Mouse (Mus musculus) limb, embryonic 11.5 days (tissue): ENCODE measurements around the gene Aldoart1. TPM values are rescaled to one million over a fixed set of nuclear protein-coding genes. Genes with fewer than 3 reads are reported as not detected.

Experiments used
- ATAC-seq: fragments of 200-750 bp; cut with Nextera tagmentation; 2 replicates; pipeline ENCODE4 v1.8.0; 2017; ENCODE audit warnings: low read depth; ENCODE audit not compliant: insufficient number of reproducible peaks, low FRiP score, low TSS enrichment
- DNase-seq: peaks from one replicate; pipeline ENCODE4 v3.0.0-alpha.2; 2015; ENCODE audit warnings: low spot score
- H3K27ac ChIP-seq: fragments of 300-500 bp; sonication (generic); replicated peaks from 2 replicates; pipeline ENCODE4 v1.5.1; 2014; ENCODE audit warnings: low read depth, mild to moderate bottlenecking, low read length
- H3K27me3 ChIP-seq: fragments of 300-500 bp; sonication (generic); 2 replicates; pipeline ENCODE4 v1.6.1; 2014; ENCODE audit warnings: mild to moderate bottlenecking, low read length, mixed read lengths; ENCODE audit not compliant: control insufficient read depth, insufficient read depth
- H3K36me3 ChIP-seq: fragments of 300-500 bp; sonication (generic); 2 replicates; pipeline ENCODE4 v1.6.1; 2014; ENCODE audit warnings: mild to moderate bottlenecking, low read length, moderate library complexity, mixed read lengths; ENCODE audit not compliant: control insufficient read depth, insufficient read depth
- H3K4me1 ChIP-seq: fragments of 300-500 bp; sonication (generic); 2 replicates; pipeline ENCODE4 v1.6.1; 2014; ENCODE audit warnings: low read length, mixed read lengths; ENCODE audit not compliant: control insufficient read depth, insufficient read depth
- H3K4me2 ChIP-seq: fragments of 300-500 bp; sonication (generic); 2 replicates; pipeline ENCODE4 v1.6.1; 2014; ENCODE audit warnings: low read depth, mild to moderate bottlenecking, moderate library complexity; ENCODE audit not compliant: severe bottlenecking
- H3K4me3 ChIP-seq: fragments of 300-500 bp; sonication (generic); 2 replicates; pipeline ENCODE4 v1.5.1; 2014; ENCODE audit warnings: low read depth, low read length
- H3K9ac ChIP-seq: fragments of 300-500 bp; sonication (generic); 2 replicates; pipeline ENCODE4 v1.6.1; 2014; ENCODE audit warnings: mild to moderate bottlenecking, low read length
- H3K9me3 ChIP-seq: fragments of 300-500 bp; sonication (generic); 2 replicates; pipeline ENCODE4 v1.6.1; 2016; ENCODE audit warnings: low read length; ENCODE audit not compliant: control insufficient read depth
- WGBS: fragments of 180-500 bp; shearing (Covaris S2); extraction: QIAGEN DNeasy Blood & Tissue Kit; methylation state at CpG from one replicate; pipeline ENCODE4 v1.1.7; 2014; 5-methylcytosine and 5-hydroxymethylcytosine counted together
- polyA plus RNA-seq: library from polyadenylated mRNA; unstranded; fragments of >200 nt; fragmentation: Nextera tagmentation; extraction: Ambion mirVana; gene quantifications from 2 replicates; pipeline ENCODE4 v1.2.1, GENCODE M21; 2014

The Aldoart1 gene
- not detected in 2 replicates for polyA plus RNA-seq

GRCm38 (mm10) chr4:72852534-72852933 lies at the start of gene Aldoart1:
Gene Aldoart1, minus strand, starts transcription at chr4:72852634.
- WGBS: 90% methylated on average over 9 of the region's 9 CpGs
- no peak within 1 kb of the TSS for H3K27ac ChIP-seq
- H3K4me3 ChIP-seq: no peak within 1 kb of the TSS
- H3K27me3 ChIP-seq: no peaks in the 10 kb centered on the region
- H3K4me2 ChIP-seq: no peak within 1 kb of the TSS
- DNase-seq (no peak), ATAC-seq (no peak)
- no peaks in the 10 kb centered on the region for H3K36me3 ChIP-seq
- no peak within 1 kb of the TSS for H3K9ac ChIP-seq
- H3K4me1 ChIP-seq: no peaks in the 10 kb centered on the region
- no peaks in the 10 kb centered on the region for H3K9me3 ChIP-seq

- ATAC-seq: no peak
- WGBS: 69% methylated on average over 1 of the region's 1 CpGs
- no peak for DNase-seq
Measured at GRCm38 (mm10) chr4:72901566-72901965, 49.1 kb upstream of the Aldoart1 start.

GRCm38 (mm10) chr4:72865371-72866075 lies 13.1 kb upstream of the Aldoart1 start:
- no peak overlapping the region for H3K9ac ChIP-seq
- no peak overlapping the region for H3K27ac ChIP-seq
- no peak overlapping the region for H3K4me3 ChIP-seq
- no peaks in the 10 kb centered on the region for H3K27me3 ChIP-seq
- ATAC-seq (no peak), DNase-seq (no peak)
- H3K9me3 ChIP-seq: no peaks in the 10 kb centered on the region
- no peak overlapping the region for H3K4me2 ChIP-seq
- no peaks in the 10 kb centered on the region for H3K4me1 ChIP-seq
- no peaks in the 10 kb centered on the region for H3K36me3 ChIP-seq
- 76% methylated on average over 2 of the region's 2 CpGs for WGBS

More at GRCm38 (mm10) chr4:72901566-72901965, 49.1 kb upstream of the Aldoart1 start:
- no peak overlapping the region for H3K4me2 ChIP-seq
- no peak overlapping the region for H3K27ac ChIP-seq
- no peak overlapping the region for H3K4me3 ChIP-seq
- no peaks in the 10 kb centered on the region for H3K36me3 ChIP-seq
- H3K27me3 ChIP-seq: no peaks in the 10 kb centered on the region
- no peak overlapping the region for H3K9ac ChIP-seq
- H3K9me3 ChIP-seq: no peaks in the 10 kb centered on the region
- H3K4me1 ChIP-seq: no peaks in the 10 kb centered on the region

GRCm38 (mm10) chr4:72844276-72844675 lies 8.2 kb downstream of the Aldoart1 start:
- H3K9ac ChIP-seq: no peak overlapping the region
- H3K4me2 ChIP-seq: no peak overlapping the region
- H3K27me3 ChIP-seq: no peaks in the 10 kb centered on the region
- H3K36me3 ChIP-seq: no peaks in the 10 kb centered on the region
- ATAC-seq: no peak
- no peaks in the 10 kb centered on the region for H3K9me3 ChIP-seq
- no peaks in the 10 kb centered on the region for H3K4me1 ChIP-seq
- H3K27ac ChIP-seq: no peak overlapping the region
- DNase-seq: no peak
- no peak overlapping the region for H3K4me3 ChIP-seq

- Histone ChIP-seq H3K4me1 (no peaks in the 10 kb centered on the region), H3K4me3 (no peak overlapping the region), H3K27ac (no peak overlapping the region), H3K36me3 (no peaks in the 10 kb centered on the region), H3K9me3 (no peaks in the 10 kb centered on the region), H3K27me3 (no peaks in the 10 kb centered on the region), H3K4me2 (no peak overlapping the region), H3K9ac (no peak overlapping the region)
- no peak for DNase-seq
- ATAC-seq: no peak
Measured at GRCm38 (mm10) chr4:72843025-72843424, 9.4 kb downstream of the Aldoart1 start.

GRCm38 (mm10) chr4:72836430-72836829 lies 16.0 kb downstream of the Aldoart1 start:
- no peaks in the 10 kb centered on the region for H3K27me3 ChIP-seq
- no peak overlapping the region for H3K4me2 ChIP-seq
- H3K36me3 ChIP-seq: no peaks in the 10 kb centered on the region
- ATAC-seq: no peak
- no peaks in the 10 kb centered on the region for H3K9me3 ChIP-seq
- no peaks in the 10 kb centered on the region for H3K4me1 ChIP-seq
- no peak overlapping the region for H3K4me3 ChIP-seq
- H3K27ac ChIP-seq: no peak overlapping the region
- DNase-seq: no peak
- 74% methylated on average over 2 of the region's 2 CpGs for WGBS
- no peak overlapping the region for H3K9ac ChIP-seq

GRCm38 (mm10) chr4:72835400-72835799 lies 17.0 kb downstream of the Aldoart1 start:
- ATAC-seq (no peak), DNase-seq (no peak)
- WGBS: 50% methylated on average over 1 of the region's 1 CpGs
- Histone ChIP-seq H3K4me3 (no peak overlapping the region), H3K4me2 (no peak overlapping the region), H3K4me1 (no peaks in the 10 kb centered on the region), H3K27ac (no peak overlapping the region), H3K36me3 (no peaks in the 10 kb centered on the region), H3K27me3 (no peaks in the 10 kb centered on the region), H3K9ac (no peak overlapping the region), H3K9me3 (no peaks in the 10 kb centered on the region)

GRCm38 (mm10) chr4:72800816-72801215 lies 51.6 kb downstream of the Aldoart1 start:
- Histone ChIP-seq H3K27me3 (no peaks in the 10 kb centered on the region), H3K27ac (no peak overlapping the region), H3K9me3 (no peaks in the 10 kb centered on the region), H3K4me3 (no peak overlapping the region), H3K36me3 (no peaks in the 10 kb centered on the region), H3K9ac (no peak overlapping the region), H3K4me1 (no peaks in the 10 kb centered on the region), H3K4me2 (no peak overlapping the region)
- no peak for ATAC-seq
- no peak for DNase-seq
- 86% methylated on average over 1 of the region's 1 CpGs for WGBS
